Mouse (Mus musculus) c-Kit-positive CD71-positive TER-119-negative erythroid progenitor cells, embryonic 14.5 days (primary cell): ENCODE measurements around the gene Map1a.
A peak's percentile ranks its signal among the peaks of the same experiment; 100 is the strongest.

Experiments
- DNase-seq: peaks from one replicate; pipeline ENCODE4 v3.0.0-alpha.2; 2013; ENCODE audit warnings: low read depth

Map1a gene

DNA sequence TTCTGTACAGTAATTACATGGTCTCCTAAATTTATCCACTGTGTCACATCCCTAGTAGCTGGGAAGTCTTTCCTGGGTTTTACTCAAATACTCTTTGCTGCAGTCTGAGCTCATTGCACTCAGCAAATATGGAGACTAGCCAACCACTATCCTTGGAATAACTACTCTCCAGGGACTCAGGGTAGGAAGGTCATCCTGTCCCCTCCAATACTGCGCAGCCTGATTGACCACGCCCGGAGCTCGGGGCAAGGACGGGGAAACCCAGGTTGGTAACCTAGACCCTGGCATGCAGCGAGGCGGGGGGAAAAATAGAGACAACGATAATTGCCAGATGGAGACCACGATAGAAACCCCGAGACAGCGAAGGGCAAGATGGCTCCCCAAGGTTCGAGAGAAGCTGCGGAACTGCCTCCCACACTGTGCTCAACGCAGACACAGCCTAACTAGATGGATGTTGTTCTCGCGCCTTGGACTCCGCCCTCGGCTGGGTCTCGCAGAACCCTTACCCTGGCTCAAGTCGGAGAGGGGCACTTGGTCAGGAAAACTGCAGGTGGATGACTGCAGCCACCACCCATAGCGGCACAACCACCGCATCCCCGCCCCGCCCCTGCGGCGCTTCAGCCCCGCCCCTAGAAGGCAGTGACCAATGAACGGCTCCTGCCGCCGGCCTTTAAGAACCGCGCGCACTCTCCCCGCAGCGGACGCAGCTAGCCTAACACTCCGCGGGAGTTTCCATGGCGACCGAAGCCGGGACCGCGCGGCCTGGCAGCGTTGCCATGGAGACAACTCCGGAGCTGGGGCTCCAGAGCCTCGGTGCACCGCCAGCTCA is at the start of gene Map1a:
Map1a (plus strand) TSS at position 700 of the 829 bp plus-strand sequence.
- DNase-seq, result peak; percentile 83

DNA sequence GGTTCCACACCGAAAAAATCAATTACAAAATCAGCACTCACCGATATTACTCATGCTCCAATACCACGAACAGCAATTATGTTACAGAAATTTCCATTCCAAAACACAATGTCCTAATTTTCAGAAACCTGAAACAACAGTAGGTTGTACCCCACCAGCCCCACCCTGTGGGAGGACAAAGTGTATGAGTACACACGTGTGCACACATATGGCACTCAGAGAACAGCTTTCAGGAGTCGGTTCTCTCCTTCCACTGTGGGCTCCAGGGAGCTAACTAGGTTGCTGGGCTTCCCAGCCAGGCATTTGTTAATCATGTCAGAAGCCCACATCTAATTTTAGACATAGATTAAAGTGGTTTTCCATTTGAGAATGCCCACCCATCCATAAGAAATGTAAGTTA is 45.3 kb upstream of the Map1a start:
- DNase-seq, result no peak

DNA sequence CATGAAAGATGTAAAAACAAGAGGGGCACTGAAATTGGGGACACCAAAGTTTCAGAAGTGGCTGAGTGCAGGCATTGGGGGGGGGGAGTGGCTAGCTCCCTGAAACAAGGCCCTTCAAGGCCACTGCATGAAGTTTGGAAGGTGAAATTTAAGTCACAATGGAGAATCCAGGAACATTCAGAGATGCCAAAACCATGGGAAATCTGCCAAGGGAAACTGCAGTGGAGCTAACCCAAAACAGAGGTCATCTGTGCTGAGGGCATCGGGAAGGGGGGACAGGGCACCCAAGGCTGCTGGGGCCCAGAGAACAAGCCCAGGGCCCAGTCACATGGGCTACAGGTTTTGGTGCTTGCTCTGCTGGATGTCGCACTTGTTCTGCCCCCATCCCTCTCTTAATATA is 39.6 kb upstream of the Map1a start:
- no peak for DNase-seq

DNA sequence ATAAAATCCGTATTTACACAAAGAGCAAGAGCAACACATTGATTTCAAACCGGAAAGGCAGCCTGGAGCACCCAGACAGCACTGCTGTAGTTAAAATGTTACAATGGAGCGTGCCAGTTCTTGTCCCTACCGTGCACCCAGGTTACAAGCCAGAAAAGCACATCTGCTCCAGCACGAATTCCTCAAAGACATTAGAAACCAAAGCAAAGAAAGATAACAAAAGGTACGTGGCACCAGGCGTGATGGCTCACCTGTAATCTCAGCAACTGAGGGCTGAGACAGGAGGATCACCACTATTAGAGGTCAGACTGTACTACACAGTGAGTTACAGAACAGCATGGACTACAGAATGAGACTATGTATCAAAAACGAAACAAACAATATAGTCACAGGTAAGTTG is 21.0 kb upstream of the Map1a start:
- no peak for DNase-seq

DNA sequence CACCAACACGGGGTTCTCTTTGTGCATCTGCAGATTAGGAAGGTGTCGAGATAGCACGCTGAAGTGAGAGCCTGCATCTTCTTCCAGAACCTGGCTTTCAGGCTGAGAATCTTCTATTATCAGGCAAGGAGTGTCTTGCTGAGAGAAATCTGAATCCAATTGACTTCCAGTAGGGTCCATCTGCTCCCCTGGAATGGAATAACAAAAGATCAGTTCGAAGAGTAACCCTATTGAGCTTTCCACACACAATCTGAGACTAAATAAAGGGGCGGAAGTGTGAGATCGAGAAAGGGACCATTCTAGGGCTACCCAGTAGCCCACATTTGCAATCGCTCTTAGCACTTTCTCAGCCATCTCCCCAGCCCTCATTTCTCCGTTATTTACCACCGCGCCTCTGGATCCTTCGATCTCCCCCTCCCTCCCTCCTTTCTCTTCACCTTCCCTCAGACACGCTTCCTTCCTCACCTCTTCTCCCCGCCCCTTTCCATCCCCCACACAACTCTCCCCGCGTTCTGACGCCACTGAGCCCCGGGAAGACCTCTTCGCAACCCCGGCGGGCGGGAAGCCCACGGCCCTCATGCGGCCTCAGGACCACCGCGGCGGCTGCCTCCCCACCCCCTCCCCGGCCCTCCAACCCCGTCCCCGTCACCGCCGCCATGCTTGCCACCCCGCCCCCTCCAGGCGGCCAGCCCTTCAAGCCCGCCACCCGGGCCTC is 18.7 kb upstream of the Map1a start:
- DNase-seq, result no peak

DNA sequence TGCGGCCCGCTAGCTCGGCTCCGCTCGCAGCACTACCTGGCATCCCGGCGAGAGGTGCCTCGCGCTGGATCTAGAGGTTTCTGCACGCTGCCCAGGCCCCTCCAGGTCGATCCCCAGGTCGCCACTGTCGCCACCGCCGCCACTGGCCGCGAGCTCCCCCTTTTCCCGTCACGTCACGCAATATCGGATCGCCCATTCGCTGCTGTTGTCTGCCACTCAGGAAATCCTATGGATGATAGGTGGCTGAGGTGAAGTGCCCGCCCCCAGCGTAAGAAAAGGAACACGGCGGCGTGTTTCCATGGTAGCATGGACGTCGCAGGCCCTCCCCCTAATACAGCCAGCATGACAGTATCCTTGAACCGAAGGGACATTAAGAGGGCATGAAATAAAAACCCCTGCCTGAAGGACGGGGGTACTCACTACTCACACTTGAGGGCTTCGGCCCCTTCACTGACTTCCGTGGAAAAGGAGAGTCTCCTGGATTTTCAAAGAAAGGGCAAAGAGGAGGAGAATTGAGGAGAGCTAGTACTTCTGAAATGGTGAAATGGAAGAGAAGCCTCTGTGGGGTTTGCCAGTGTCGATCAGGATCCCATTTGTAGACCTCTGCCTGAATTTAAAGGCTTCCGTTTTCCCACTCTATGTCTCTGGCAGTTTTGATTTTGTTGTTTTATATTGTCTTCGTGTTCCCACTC is 18.0 kb upstream of the Map1a start, which contains the start of gene Trp53bp1:
Trp53bp1 (minus strand) TSS at position 172 of the 692 bp plus-strand sequence.
- peak; percentile 92 for DNase-seq

DNA sequence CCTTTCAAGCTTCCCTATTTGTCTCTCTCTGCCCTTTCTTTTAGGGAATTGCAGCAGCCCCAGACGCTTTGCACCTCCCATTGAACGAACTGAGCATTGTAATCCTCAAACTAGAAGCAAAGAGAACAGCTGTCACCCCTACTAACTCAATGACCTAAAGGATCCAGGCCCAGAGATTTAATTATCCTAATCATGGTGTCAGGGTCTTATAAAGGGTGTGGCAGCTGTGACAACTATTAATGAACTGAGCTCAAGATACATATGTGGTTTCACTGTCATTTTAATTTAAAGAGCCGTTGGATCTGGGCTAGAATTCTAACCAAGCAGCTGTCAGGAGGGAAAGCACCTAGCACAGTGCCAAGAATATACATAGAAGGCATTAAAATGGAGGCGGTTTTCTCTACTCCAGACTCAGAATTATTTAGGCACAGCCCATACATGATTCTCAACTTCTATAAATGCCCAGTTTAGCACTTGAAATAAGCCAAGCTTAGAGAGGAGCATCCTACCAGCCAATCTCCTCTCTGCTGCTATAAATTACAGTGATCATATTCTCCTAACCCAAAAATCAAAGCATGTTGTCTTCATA is 17.4 kb upstream of the Map1a start:
- no peak for DNase-seq

DNA sequence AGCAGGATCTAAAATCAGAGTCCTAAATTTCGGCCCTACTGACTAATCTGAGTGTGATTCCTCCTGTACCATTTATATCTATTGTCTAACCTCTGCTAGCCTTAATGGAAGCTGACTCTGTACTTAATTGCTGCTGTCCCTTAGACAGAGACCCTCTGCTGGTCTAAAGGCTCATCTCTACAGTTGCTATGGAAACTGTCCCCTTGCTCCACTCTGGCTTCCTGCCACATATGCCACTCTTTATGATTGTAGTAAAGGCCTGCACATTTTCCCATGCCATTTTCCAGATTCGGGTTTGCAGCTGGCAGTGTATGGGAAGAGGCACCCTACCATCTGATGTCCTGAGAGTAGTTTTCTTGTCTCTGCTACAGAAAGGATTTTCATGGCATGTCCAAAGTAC is 1.6 kb upstream of the Map1a start:
- DNase-seq, result no peak

DNA sequence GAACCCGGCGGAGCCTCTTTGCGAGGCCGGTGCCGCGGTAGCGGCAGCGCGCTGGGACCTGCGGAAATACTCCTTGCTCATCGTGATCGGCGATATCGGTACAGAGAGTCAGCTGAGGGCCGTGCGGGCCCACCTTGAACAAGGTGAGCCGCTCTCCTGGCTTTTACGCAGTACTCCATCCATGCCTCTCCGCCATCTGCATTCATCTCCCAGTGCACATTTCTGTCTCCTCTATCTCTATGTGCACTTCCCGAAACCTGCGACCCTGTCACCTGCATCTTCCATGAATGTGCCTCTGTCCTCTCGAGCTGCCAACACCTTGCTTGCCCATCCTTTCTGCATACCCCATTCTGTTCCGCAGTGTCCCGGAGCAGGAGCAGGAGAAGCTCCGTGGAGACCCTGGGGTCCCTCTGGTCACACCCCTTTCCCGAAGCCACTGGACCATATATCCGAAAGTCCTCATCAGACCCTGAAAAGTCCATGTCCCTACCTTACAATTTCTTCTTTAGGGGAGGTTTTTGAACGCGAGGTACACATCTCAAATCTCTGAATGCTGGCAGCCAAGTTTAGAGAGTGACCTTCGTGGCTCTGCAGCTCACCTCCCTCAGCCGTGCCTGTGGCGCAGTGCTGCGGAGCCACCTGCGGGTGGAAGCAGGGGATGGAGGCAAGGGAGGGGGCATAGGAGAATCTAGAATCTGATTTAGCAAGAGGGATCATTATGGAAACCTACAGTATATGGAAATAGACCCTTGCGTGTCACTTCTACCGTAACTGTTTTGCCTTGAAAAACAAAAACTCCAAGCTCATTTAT is 535 bp downstream of the Map1a start:
- DNase-seq, result no peak

DNA sequence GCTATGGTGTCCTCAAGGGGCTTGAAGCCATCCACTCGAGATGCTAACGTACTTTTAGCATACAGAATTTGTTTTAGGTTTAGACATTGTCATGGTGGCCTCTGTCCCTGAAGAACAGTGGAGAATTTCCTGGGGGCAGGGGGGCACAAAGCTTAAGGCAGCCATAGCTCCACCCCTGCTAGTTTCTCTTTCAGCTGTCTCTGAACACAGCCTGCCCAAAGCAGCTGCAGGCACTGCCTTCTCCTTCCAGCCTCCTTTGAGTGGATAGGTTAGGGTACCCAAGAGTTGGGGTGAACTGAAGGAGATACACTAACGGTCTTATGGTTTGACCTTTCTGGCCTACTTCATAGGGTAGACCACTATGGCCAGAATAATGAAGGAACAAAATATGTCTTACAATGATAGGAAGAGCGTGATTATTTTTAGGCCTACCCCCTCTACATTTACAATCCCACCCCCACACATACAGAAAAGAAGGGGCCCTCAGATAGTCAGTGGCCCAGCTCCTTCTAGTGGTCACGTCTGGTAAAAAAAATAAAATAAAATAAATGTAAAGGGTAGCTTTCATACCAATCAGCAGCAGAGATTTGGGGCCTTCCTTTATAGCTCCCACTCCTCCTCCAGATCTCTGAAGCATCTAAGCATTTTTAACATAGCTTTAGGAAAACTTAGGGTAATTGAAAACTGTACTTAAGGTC is 3.1 kb downstream of the Map1a start:
- DNase-seq, result no peak

DNA sequence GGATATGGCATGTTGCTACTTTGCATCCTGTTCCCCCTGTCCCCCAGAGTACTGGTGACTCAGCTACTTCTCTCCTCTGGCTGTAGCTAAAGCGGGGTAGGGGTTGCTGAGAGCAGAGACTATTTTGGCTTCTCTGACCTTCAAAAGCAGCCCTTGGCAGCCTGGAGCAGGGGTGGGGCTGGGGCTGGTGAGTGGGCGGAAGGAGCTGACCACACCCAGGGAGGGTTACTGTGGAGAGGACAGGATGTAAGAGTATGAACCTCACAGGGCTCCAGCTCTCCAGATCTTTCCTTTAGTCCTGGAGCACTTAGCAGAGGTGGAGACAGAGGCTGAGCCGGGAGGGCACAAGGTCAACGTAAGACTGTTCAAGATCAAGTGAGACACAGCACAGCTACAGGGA is 4.8 kb downstream of the Map1a start:
- DNase-seq, result no peak

DNA sequence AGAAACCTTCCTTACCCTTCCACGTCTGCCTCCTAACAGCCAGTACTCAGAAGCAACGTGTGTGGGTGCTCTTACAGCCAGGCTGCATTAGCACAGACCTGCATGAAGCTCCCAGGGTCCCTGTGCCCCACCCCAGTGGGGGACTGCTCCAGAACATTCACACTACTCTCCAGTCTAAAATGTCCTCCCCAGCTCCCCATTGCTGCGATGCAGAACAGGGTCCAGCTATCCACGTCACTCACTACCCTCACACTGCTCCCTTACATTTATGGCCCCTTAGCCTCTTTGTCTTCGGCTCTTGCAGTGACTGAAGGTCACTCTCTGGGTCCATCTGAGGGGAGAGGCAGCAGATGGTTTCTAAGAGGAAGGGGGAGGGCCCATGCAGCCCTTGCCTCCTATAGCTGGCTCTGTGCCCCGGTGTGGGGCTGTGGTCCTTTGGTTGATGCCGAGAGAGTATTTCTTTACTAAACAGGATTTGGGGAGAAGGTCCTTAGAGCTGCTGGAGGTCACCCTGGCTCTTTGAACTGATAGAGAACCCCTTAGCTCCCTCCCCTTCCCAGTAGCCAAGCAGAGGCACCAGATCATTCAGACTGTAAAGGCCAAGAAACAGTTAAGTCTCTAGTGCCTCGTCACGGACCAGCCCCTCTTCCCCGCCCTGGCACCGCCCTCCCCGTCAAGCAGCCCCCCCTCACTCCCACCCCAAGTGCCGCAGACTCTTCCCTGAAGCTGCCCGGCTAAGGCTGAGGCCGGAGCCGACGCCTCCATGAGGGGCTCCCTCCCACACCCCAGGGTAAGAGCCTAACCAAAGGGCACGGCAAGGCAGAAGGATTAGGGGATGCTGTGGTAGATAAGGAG is 5.6 kb downstream of the Map1a start:
- no peak for DNase-seq

DNA sequence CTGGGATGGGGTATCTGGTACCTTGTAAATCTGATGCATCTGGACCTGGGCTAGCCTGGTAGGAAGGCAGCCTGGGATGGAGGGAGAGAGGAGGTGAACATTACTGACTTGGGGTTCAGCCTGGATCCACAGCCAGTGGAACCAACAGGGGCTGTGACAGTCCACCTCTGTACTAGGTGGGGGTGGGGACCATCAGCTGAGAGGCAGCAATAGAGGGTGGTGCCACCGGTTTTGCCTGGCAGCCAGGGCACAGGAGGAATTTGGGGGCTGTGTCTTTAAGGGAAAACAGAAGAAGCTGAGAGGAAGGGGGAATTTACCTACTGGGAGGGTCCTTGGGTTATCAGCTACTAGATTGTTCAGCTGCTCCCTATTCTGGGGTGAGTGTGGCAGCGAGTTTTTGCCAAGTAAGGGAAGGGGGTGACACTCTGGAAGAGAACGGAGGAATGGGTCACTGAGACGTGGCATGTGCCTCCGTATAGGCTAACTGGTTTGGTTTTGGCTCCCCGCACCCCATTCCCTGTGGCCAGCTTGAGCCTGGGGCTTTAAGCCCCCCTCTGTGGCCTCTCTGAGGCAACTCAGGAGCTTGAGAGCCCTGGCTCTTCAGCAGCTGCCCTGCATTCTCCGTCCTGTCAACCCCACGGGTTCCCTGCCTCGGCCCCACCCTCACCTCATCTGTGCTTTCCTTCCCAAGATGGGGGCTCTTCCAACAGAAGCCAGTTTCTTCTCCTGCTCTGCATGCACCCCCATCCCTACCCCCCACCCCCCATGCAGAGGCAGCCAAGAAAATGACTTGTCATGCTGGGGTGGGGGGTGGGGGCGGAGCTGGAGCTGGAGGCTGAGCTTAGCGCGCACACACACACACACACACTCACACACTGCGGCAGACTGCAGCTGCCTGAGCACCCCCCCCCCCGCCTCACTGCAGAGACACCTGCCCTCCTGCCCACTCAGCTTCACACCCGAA is 6.5 kb downstream of the Map1a start:
- DNase-seq, result no peak

DNA sequence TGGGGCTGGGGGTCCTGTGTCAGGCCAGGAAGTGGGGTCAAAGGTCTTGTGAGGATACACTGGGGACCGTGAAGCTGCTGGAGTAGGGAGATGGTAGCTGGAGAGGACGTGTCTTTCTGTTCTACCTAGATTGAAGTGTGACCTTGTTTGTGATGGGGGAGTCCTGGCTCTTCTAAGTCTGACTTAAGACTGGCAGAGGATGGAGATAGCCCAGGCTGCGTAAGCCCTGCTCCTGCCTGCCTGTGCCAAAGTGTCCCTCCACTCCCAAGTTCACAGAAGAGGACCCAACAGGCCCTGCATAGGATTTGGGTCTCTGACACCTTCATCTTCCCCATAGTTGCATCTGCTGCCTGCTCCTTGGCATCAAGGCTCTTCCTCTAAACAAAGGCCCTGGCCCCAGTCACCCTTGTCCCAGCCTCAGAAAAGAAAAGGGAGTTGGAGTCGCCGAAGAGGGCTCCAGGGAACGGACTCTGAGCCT is 7.4 kb downstream of the Map1a start:
- no peak for DNase-seq

DNA sequence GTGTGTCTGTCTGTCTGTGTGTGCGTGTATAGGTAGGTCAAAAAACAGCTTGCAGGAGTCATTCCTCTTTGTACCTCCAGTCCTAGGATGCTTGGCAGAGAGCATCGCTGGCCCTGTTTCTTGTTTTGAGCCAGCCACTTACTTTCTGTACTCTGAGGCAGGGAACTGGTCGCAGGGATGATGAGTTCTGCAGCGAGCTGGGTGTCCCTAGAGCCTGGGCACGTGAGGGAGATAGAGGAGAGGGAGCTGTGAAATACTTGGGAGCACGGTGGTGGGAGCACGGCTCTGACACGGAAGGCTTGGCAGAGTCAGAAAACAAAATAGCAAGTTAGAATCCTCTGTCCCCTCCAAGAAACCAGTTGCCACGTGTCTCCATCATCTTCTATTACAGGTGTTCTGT is 8.3 kb downstream of the Map1a start:
- no peak for DNase-seq

DNA sequence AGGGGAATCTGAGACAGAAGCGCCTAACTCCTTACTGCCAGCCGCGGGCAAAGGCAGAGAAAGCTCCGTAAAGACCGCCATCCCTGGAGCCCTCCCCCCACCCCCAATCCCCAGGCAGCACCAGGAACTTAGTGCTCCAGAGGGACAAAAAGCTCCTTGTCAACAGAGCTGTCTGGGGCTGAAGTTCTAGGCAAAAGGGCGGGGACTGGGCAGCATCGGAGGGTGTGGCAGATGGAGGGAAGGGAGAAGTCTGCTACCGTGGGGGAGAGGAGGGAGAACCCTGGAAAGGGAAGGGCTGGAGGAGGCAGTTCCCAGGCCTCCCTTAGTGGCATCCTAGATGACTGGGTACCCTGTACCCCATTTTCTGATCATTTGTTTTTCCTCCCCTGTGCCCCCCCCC is 8.7 kb downstream of the Map1a start:
- DNase-seq, result no peak

DNA sequence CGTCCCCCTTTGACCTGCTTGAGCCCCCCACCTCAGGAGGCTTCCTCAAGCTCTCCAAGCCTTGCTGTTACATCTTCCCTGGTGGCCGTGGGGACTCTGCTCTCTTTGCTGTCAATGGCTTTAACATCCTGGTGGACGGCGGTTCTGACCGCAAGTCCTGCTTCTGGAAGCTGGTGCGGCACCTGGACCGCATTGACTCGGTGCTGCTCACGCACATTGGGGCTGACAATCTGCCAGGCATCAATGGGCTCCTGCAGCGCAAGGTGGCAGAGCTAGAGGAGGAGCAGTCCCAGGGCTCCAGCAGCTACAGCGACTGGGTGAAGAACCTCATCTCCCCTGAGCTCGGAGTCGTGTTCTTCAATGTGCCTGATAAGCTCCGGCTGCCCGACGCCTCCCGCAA is 10.1 kb downstream of the Map1a start:
- DNase-seq, result no peak

DNA sequence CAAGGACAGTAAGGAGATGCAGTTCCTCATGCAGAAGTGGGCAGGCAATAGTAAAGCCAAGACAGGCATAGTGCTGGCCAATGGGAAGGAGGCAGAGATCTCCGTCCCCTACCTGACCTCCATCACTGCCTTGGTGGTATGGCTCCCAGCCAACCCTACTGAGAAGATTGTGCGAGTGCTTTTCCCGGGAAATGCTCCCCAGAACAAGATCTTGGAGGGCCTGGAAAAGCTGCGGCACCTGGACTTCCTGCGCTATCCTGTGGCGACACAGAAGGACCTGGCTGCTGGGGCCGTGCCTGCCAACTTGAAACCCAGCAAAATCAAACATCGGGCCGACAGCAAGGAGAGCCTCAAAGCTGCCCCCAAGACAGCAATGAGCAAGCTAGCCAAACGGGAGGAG is 10.6 kb downstream of the Map1a start:
- no peak for DNase-seq

DNA sequence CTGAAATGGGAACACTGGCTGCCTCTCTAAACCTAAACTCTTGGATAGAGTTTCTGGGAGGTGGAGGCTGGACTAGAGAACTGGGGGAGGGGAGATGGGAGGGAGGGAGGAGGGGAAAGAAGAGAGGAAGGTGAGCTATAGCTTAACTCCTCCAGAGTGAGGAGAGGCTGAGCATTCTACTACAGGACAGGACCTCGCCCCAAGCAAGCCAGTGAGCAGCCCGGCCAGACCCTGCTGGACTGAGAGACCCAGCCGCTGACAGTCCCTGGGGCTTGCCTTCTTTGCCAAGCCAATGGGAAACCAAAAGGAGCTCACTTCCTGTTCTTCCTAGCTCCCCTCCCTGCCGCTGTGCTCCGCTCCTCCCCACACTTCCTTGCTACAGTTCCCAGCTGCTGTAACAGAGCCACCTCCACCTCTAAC is 19.6 kb downstream of the Map1a start:
- DNase-seq, result no peak
